Mouse (Mus musculus) limb, embryonic 14.5 days (tissue): ENCODE measurements around the gene Pla1a. TPM values are rescaled to one million over a fixed set of nuclear protein-coding genes. Genes with fewer than 3 reads are reported as not detected.

Source experiments
- ATAC-seq: fragments of 200-750 bp; cut with Nextera tagmentation; 2 replicates; pipeline ENCODE4 v1.8.0; 2017; ENCODE audit warnings: low read depth, moderate number of reproducible peaks, moderate TSS enrichment; ENCODE audit not compliant: low FRiP score
- DNase-seq: peaks from one replicate; pipeline ENCODE4 v3.0.0-alpha.2; 2015; ENCODE audit warnings: low spot score
- H3K27ac ChIP-seq: fragments of 300-500 bp; sonication (generic); replicated peaks from 2 replicates; pipeline ENCODE4 v1.5.1; 2014; ENCODE audit warnings: low read depth, mild to moderate bottlenecking, low read length, moderate library complexity, mixed read lengths
- H3K27me3 ChIP-seq: fragments of 300-500 bp; sonication (generic); 2 replicates; pipeline ENCODE4 v1.6.1; 2014; ENCODE audit warnings: low read length, mixed read lengths; ENCODE audit not compliant: control insufficient read depth, insufficient read depth
- H3K36me3 ChIP-seq: fragments of 300-500 bp; sonication (generic); 2 replicates; pipeline ENCODE4 v1.6.1; 2014; ENCODE audit warnings: mild to moderate bottlenecking, low read length, moderate library complexity, mixed read lengths; ENCODE audit not compliant: control insufficient read depth, insufficient read depth
- H3K4me1 ChIP-seq: fragments of 300-500 bp; sonication (generic); 2 replicates; pipeline ENCODE4 v1.6.1; 2014; ENCODE audit warnings: antibody characterized with exemption, low read length, mixed read lengths; ENCODE audit not compliant: control insufficient read depth, insufficient read depth
- H3K4me2 ChIP-seq: fragments of 300-500 bp; sonication (generic); replicated peaks from 2 replicates; pipeline ENCODE4 v1.6.1; 2014; ENCODE audit warnings: low read depth, mild to moderate bottlenecking, low read length, moderate library complexity; ENCODE audit not compliant: severe bottlenecking
- H3K4me3 ChIP-seq: fragments of 300-500 bp; sonication (generic); replicated peaks from 2 replicates; pipeline ENCODE4 v1.5.1; 2014; ENCODE audit warnings: low read length
- H3K9ac ChIP-seq: fragments of 300-500 bp; sonication (generic); 2 replicates; pipeline ENCODE4 v1.6.1; 2014; ENCODE audit warnings: mild to moderate bottlenecking, low read depth, low read length, moderate library complexity; ENCODE audit not compliant: severe bottlenecking
- H3K9me3 ChIP-seq: fragments of 300-500 bp; sonication (generic); 2 replicates; pipeline ENCODE4 v1.6.1; 2016; ENCODE audit warnings: low read length; ENCODE audit not compliant: control insufficient read depth
- POLR2A ChIP-seq: fragments of 200-500 bp; IDR thresholded peaks from 2 replicates; pipeline ENCODE4 v1.8.0; 2012; ENCODE audit warnings: inconsistent platforms, mild to moderate bottlenecking, moderate library complexity, borderline replicate concordance; ENCODE audit not compliant: insufficient read depth, insufficient read length; ENCODE audit errors: extremely low read depth
- WGBS: fragments of 180-500 bp; shearing (Covaris S2); extraction: QIAGEN DNeasy Blood & Tissue Kit; methylation state at CpG from one replicate; pipeline ENCODE4 v1.1.7; 2014; 5-methylcytosine and 5-hydroxymethylcytosine counted together
- polyA plus RNA-seq, 2 experiments: library from polyadenylated mRNA; depleted of rRNA in 1 of 2; stranded (reverse) in 1 of 2; unstranded in 1 of 2; fragments of >200 nt; fragmentation: Nextera tagmentation in 1 of 2; extraction: Ambion mirVana in 1 of 2; gene quantifications; 2 replicates each; pipeline versions ENCODE4 v1.2.1 to v1.2.3; 2012 to 2014

Pla1a gene
- polyA plus RNA-seq, 2 experiments: 0.36 to 0.85 TPM

- 72% methylated on average over 6 of the region's 6 CpGs for WGBS
- H3K4me1 ChIP-seq: peaks cover 3% of the 10 kb centered on the region; the same call in 1 of the 2 replicates
- H3K27ac ChIP-seq: no peak overlapping the region
- ATAC-seq (no peak), DNase-seq (no peak)
- no peak overlapping the region for H3K4me2 ChIP-seq
- H3K36me3 ChIP-seq: peaks cover 25% of the 10 kb centered on the region
- H3K9ac ChIP-seq: no peak overlapping the region
- no peak overlapping the region for H3K4me3 ChIP-seq
- no peaks in the 10 kb centered on the region for H3K9me3 ChIP-seq
- H3K27me3 ChIP-seq: no peaks in the 10 kb centered on the region
- no peak for TF ChIP-seq POLR2A
These were observed 82.0 kb downstream of the Pla1a start for GRCm38 (mm10) chr16:38350939-38351338.

- H3K9ac ChIP-seq: no peak overlapping the region
- peaks cover 25% of the 10 kb centered on the region for H3K36me3 ChIP-seq
- no peaks in the 10 kb centered on the region for H3K27me3 ChIP-seq
- WGBS: 75% methylated on average over 7 of the region's 7 CpGs
- DNase-seq: no peak
- ATAC-seq: no peak
- no peaks in the 10 kb centered on the region for H3K9me3 ChIP-seq
- H3K4me3 ChIP-seq: no peak overlapping the region
- no peak overlapping the region for H3K27ac ChIP-seq
- H3K4me2 ChIP-seq: no peak overlapping the region
- H3K4me1 ChIP-seq: peaks cover 3% of the 10 kb centered on the region; the same call in 1 of the 2 replicates
- TF ChIP-seq POLR2A: no peak
These were observed 82.5 kb downstream of the Pla1a start for GRCm38 (mm10) chr16:38350361-38350855.

GRCm38 (mm10) chr16:38349881-38350280, 83.1 kb downstream of the Pla1a start:
- Histone ChIP-seq H3K27ac (no peak overlapping the region), H3K4me1 (peaks cover 3% of the 10 kb centered on the region; the same call in 1 of the 2 replicates), H3K4me3 (no peak overlapping the region), H3K36me3 (peaks cover 25% of the 10 kb centered on the region), H3K4me2 (no peak overlapping the region), H3K9ac (no peak overlapping the region), H3K27me3 (no peaks in the 10 kb centered on the region), H3K9me3 (no peaks in the 10 kb centered on the region)
- no peak for TF ChIP-seq POLR2A
- WGBS: 83% methylated on average over 2 of the region's 2 CpGs
- ATAC-seq (no peak), DNase-seq (no peak)

GRCm38 (mm10) chr16:38348217-38348761, 84.7 kb downstream of the Pla1a start:
- TF ChIP-seq POLR2A: no peak
- Histone ChIP-seq H3K4me1 (peaks cover 3% of the 10 kb centered on the region; the same call in 1 of the 2 replicates), H3K27ac (no peak overlapping the region), H3K4me3 (no peak overlapping the region), H3K27me3 (no peaks in the 10 kb centered on the region), H3K9ac (no peak overlapping the region), H3K4me2 (no peak overlapping the region), H3K36me3 (peaks cover 25% of the 10 kb centered on the region), H3K9me3 (no peaks in the 10 kb centered on the region)
- no peak for ATAC-seq
- DNase-seq: no peak
- 90% methylated on average over 9 of the region's 9 CpGs for WGBS

- DNase-seq (no peak), ATAC-seq (no peak)
- Histone ChIP-seq H3K4me2 (peak overlapping the region; percentile 63), H3K36me3 (peaks cover 25% of the 10 kb centered on the region), H3K9ac (peak overlapping the region; percentile 86), H3K27me3 (no peaks in the 10 kb centered on the region), H3K27ac (no peak overlapping the region), H3K4me1 (peaks cover 3% of the 10 kb centered on the region; the same call in 1 of the 2 replicates), H3K9me3 (no peaks in the 10 kb centered on the region), H3K4me3 (peak overlapping the region; percentile 84)
- 56% methylated on average over 6 of the region's 6 CpGs for WGBS
- no peak for TF ChIP-seq POLR2A
These were observed 85.4 kb downstream of the Pla1a start for GRCm38 (mm10) chr16:38347588-38347987.
